Mouse (Mus musculus) adrenal gland, adult 18-20 months (tissue): ENCODE results near the gene Dennd5a. TPM values are rescaled to one million over a fixed set of nuclear protein-coding genes. Genes with fewer than 3 reads are reported as not detected.

Source experiments
- DNase-seq, 2 experiments: peaks; one replicate each; pipeline ENCODE4 v3.0.0; 2021 to 2022; ENCODE audit warnings: low spot score in 2 of 2
- total RNA-seq, 2 experiments: library from RNA; stranded (reverse); gene quantifications; 1 replicate in 1 of 2; 2 replicates in 1 of 2; pipeline ENCODE4 v1.2.3; 2021

Dennd5a gene
- total RNA-seq, 2 experiments from 2014 or later, result 158 to 167 TPM

DNA sequence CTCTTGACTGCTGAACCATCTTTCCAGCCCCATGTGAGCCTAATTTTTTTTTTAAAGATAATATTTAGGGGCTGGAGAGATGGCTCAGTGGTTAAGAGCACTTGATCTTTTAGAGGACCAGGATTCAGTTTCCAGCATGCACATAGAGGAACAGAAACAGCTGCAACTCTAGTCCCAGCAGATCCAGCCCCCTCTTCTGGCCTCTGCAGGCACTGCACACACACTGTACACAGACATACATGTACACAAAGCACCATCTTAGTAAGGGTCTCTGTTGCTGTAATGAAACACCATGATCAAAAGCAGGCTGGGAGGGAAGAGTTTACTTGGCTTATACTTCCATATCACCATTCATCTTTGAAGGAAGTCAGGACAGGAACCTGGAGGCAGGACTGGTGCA lies 5.4 kb upstream of the Dennd5a start:
- no peak for DNase-seq

DNA sequence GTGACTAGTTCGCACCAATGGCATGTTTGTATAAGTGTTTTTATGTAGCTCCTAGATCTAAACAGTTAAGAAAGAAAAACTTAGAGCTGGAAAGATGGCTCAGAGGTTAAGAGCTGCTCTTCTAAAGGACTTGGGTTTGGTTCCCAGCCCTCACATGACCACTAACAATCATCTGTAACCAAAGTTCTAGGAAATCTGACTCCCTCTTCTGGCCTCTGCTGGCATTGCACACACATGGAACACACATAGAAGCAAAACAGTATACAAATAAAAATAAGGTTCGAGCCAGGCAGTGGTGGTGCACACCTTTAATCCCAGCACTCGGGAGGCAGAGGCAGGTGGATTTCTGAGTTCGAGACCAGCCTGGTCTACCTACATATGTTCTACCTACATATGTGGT lies 3.4 kb upstream of the Dennd5a start:
- no peak for DNase-seq

DNA sequence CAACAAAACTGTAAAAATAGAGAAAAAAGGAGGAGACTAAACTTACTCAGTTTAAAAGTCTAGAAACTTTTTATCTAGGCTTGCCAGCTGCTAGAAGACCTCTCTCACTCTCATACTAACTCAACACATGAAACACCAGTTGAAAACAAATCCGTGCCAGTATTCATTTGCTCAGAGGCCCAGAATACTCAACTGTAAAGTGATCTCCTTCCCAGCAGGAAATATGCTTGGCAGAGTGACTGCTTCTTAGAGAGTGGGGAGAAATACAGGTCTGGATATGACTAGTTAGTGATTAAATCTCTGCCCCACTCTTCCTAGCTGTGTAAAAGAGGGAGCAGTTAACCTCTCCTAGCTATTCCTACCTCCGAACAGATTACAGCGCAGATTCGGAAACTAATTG lies 2.3 kb upstream of the Dennd5a start:
- no peak for DNase-seq

DNA sequence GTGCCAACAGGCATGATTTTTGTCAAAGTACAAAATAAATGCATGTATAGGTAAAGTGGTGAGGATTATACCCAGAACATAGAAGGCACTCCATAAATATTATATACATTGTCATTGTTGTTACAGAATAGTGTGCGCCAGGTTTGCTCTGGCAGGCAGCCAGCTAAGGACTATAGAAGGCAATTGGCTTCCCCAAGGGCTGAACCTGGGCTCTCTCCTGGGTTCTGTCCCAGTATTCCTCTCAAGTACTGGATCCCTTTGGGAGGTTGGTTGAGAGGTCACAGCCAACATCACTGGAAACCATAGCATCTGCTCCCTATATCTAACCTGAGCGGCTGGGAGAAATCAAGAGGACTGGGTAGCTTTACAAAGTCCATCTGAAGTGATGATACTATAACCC lies 1.3 kb upstream of the Dennd5a start:
- DNase-seq, result no peak

DNA sequence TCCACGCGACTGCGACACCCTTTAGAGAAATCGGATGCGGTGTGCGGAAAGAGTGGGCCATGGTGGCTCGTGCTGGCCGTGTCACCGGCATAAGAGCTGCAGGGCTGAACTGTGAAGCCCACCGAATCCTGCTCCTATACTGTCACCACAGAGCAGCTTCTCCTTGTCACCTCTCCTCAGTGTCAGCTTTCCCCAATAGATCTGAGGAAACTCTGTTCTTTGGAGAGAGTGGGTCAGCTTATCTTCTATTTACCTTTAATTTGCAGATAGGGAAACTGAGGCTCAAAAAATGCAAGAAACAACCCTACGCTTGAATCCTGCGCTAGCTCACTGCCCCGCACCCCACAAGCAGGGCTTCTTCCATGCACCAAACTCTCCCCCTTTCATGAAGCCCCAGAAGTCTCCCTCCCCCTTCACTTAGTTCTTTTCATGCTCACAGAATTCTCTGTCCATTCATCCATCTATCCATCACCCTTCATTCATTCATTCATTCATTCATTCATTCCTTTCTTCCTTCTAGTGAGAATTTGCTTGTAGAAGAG lies 414 bp upstream of the Dennd5a start:
- DNase-seq, result no peak

DNA sequence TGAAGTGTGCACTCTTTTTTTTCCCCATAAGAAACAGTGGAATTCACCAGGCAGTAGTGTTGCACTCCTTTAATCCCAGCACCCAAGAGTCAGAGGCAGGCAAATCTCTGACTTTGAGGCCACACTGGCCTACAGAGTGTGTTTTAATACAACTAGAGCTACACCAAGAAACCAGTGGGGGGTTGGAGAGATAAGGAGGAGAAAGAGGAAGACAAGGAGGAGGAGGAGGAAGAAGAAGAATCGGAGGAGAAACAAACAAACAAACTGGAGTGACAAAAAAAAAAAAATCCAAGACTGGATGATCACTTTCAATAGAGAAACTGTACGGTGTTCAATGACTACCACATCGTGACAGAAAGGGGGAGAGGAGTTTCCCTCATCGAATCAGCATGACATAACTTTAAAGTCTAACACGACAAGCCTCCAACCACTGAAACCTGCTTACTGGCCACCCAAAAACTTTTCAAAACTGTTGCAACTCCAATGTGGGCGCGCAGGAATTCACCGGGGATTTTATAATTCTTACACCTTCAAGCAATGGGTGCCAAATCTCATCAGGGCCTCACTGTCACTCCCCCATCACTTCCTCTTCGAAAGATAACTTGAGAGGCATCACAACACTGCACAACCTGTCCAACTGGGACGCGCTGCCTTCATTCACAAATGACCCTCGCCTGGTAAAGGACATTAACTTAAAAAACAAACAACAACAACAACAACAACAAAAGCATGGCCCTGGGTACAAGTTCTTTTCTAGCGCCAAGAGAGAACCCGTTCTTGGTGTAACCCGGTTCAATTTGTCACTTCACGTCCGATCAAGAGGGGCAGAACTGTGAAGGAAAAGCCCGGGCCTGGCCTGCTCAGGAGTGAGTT lies 1.2 kb downstream of the Dennd5a start:
- DNase-seq, result no peak

DNA sequence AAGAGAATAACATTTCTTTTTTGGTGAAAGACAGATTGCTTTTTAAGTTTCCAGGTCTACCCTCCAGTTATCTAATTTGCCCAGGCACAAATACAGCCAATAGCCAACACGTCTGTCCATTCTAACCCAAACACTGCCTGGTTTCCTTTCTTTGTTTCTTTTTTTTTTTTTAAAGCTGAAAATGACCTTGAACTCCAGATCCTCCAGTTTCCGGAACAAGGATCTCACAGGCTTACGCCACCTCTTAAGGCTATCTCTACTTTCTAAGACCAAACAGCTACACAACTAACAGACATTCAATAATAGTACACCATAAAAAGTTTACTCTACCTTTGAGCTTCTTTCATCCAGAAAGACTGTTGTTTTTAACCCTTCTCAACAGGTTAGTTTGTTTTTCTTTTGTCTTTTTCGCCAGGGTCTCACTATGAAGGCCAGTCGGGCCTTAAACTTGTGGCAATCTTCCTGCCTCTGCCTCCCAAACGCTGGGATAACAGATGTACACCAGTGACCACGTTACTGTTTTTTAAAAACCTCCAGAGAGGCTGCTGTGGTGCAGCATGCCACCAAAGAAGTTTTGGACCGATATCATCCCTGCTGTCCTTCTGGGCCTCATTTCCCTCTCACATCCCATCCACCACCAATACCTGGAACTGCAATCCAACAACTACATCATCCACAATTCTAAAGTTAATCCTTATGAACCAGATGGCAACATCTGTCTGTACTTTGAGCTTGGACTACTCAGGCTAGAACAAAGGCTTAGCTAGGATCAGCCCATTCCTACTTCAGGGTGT lies 2.1 kb downstream of the Dennd5a start:
- DNase-seq, result no peak

DNA sequence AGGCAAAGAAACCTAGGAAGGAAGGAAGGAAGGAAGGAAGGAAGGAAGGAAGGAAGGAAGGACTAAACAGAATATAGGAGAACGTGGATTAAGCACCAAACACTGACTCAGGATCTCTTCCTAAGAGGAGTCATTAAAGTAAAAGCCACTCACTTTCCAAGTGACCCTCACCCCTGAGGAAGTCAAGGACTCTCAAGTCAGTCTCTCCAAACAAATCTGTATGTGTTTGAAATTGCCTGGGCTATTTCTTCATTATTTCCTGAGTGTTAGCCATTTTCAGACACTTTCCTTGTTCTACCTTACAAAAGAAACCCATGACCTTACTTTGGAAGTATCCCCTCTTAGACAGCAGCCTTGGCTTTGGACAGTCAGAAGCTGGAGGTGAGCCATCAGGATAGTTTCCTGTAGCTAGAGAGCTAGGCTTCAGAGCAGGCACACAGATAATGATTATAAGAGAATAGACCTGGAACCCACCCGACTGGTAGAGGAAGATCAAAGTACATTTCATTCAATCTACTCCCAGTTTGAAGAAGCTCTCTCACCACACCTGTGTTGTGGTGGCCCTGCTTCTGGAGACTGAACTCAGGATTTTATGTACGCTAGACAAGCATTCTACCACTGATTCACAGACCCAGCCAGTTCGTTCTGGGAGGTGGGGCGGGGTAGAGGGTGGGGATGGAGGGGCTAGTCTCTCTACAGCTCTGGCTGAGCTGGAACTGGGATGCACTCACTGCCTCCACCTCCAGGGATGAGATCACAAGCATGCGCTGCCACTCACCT lies 5.5 kb downstream of the Dennd5a start:
- no peak for DNase-seq

DNA sequence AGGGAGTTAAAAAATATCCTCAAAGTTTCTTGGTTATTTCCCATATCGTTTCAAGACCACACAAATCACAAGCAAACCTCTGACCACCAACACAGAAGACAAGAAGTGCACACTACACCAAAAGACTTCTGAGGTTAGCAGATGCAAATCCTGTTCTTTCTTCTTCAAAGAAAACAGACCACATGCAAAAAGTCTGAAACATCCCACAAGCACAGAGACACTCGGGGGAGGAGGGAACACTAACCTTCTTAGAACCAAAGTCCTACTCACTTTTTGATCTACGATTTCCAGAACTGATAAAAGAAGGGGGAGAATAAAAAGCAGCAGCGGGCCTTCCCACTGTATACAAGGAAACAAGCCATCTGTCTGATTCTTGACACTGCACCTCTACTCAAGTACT lies 9.0 kb downstream of the Dennd5a start:
- no peak for DNase-seq

DNA sequence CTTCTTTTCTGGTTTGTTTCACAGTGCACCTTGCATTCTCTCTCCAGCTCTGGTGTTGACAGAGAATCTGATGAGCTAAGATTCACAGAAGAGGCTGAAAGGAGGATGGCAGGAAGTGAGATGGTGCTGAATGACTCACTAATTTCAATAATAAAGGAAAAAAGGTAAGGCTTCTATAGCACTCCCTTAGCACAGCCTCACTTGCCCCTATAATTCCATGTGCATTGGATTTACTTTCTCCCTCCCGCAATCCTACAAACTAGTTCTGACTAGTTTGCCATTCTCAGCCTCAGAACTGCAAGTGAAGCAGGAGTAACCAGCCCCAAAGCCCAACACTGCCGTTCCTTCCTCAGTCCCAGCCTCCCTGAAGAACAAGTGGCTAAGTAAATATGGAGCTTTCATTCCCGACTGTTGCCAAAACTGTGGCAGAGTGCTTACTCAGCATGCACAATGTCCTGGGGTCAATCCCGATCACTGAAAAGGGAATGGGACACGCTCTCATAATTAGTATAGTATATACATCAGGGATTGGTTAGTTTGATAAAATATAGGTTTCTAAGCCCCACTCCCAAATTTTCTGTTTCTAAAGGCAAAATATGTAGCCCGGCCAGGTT lies 15.7 kb downstream of the Dennd5a start:
- DNase-seq, result no peak

DNA sequence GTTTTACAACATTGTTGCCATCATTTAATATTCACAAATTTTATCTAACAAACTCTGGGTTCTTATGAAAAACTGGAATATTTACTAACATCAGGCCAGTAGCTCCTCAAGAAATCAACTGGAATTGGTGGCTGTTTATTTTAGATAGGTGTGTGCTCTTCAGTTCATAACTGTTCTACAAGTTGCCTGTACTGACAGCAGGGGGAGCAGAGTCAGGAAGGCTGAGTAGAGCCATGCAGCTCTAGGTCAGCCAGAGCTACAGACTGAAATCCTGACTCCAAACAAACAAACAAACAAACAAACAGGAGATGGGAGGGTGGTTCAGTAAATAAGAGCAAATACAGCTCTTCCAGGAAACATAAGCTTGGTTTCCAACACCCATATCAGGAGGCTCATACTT lies 30.6 kb downstream of the Dennd5a start:
- DNase-seq, result no peak

DNA sequence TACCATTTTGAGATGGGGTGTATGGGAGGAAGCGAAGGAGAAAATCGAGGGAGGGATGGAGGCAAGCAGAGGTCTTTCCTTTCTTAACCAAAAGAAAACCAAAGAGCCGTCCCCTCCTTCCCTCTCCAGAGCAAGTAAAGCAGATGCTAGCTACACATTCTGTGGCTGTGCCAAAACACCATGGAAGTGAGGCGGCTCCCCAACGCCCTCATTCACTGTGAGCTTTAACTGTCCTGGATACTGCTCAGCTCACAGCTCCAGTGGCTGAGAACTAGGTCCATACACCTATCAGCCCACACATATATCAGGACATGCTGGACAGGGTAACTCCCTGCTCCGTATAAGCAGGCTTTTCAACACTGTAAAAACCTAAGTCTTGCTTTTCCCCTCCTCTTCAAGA lies 31.9 kb downstream of the Dennd5a start:
- no peak for DNase-seq

DNA sequence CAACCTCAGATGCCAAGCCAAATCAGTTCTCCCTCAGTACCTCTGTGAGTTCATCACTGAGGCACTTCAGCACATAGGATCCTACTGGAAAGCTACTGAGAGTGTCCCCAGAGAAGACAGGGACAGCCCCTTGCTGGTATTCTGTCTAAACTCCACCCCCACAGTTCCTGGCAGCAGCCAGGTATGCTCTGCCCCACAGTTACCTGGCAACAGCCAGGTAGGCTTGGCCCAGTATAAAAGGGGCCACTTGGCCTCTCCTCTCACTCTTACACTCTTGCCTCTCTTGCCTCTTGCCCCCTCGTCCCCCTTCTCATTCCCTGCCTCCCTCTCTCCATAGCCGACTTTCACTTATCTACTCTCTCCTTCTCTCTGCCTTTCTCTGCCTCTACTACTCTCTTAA lies 35.3 kb downstream of the Dennd5a start:
- DNase-seq, result no peak

DNA sequence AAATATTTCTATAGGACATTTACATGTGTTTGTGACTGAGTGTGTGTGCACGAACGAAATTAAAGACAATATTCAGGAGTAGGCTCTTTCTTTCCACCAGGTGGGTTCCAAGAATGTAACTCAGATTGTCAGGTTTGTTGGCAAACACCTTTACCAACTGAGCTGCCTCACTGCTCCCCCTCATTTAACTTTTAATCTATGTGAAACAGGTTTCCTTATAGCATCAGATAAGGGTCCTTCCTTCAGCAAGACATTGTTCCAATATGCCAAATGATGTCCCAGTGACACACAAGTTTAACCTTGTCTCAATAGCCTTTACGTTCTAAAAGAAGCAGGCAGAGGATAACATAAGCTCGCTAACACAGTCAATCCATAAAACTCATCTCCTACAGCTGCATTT lies 37.4 kb downstream of the Dennd5a start:
- DNase-seq, result no peak

DNA sequence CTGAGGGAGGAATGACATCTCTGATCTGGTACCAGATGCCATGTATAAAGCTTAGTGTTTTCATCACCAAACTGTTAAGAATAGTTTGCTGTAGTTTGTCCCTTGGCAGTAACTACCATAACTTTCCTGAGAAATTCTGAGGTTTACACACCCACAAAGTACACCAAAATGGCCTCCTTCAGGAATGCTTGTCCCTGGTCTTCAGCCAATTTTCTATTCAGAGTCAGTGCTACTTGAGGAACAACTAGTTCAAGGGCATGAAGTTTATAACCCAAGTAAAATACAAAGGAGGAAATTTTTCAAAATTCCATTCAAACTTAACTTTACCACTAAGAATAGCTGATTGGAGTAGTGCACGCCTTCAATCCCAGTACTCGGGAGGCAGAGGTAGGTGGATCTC lies 54.1 kb downstream of the Dennd5a start:
- no peak for DNase-seq

DNA sequence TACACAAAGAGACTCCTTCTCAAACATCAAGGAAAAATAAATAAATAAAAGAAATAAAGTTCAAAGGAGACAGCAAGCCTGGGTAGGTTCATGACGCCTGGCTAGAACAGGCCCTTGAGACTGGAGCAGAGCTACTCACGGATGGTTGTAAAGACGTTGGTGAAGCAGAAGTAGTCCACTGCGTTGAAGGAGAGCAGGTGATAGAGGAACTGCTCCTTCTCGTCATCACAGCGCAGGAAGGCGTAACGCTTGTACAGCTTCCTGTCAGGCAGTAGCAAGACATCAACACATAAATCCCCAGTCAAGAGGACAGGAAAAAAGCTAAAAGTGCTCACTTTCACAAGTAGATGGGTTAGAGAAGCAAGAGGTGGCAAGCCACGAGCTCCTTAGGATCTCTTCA lies 59.3 kb downstream of the Dennd5a start:
- no peak for DNase-seq

DNA sequence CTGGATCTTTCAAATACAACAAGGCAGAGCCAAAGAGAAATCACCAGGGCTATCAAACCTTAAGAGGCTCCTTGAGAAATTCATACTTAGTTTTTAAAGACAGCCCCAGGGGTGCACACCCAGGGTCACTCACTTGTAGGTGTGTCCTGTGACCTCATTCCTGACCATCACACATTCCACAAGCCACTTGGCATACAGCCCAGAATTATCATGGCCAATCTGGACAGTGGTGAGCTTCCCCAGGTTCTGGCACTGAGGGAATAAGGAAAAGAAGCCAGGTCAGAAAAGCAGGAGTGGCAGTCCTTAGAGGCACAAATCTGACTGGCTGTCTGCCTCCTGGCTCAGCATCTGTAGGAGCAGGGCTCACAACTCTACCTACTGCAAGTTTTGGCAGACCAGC lies 61.4 kb downstream of the Dennd5a start:
- peak in 1 of 2 experiments; percentile 30 for DNase-seq

DNA sequence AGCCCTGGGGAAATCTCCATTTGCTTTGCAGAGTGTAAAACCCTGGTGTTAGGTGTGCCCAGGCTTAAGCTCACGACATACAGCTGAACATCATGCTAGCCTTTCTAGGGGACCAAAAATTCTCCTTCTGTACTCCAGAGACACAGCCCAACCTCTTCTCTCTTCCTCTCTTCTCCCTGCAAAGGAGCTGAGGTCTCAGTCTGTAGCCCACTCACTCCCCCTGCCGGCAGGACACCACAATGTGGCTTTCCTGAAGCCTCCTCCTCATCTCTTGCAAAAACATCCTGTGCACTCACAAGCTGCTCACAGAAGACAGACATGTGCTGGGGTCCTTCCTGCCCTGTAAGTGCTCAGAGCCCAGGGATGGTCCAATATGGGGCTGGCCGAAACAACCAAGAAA lies 67.7 kb downstream of the Dennd5a start:
- peak; percentile 57 to 65 for DNase-seq

DNA sequence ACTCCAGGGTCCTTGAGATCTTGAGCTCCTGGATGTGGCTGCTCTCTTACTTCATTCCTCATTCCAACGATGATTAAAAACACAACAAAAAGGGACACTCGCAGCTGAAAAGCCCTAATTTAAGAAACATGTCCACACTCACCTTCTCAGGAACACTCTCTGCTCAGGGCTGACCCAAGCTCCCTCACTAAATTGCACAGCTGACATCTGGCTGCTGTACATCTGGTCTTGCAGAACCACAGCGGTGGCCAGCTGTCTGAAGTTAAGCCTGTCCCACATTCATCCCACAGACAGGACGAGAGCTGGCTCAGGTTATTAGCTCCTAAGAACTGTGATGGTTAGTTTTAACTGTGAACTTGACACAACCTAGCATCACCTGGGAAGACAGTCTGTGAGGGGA lies 68.5 kb downstream of the Dennd5a start:
- no peak for DNase-seq

DNA sequence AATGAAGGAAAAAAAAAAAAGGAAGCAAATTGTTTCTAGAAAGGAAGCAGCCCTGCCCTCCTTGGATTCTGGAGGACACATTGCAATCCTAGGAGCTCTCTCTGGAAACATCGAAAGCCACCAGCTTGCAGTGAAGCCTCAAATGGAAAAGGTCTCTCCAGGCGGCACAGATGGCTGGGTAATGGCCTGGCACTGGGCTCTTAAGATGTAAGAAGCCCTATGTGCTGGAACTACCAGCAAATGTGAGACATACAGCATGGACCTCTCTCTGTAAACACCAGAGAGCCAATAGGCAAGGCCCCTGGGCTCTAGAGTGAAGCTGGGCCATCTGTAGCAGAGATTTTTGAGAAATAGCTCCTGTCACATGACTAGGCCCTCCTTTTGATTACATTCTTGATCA lies 70.0 kb downstream of the Dennd5a start:
- no peak for DNase-seq

DNA sequence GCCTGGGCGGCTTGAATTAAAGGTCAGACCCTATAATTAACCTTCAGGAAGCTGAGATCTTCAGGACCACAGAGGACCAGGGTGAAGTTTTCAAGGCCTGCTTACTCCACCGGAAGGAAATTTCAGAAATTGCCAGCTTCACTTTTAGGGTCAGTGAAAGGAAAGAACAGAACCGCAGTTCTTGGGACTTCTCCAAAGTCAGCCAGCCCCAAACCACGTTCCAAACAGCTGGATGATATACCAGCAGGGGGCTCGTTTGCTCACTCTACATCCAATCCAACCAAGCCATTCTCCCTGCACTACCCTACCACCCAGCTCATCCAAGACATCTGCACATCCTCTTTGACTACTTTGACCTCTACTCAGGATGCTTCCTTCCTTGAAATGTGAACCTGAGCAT lies 71.0 kb downstream of the Dennd5a start:
- no peak for DNase-seq
